Mouse (Mus musculus) limb, embryonic 13.5 days (tissue): ENCODE results near the gene Ccnh. TPM values are rescaled to one million over a fixed set of nuclear protein-coding genes. Genes with fewer than 3 reads are reported as not detected.

Source experiments
- ATAC-seq: fragments of 200-750 bp; cut with Nextera tagmentation; 2 replicates; pipeline ENCODE4 v1.8.0; 2017; ENCODE audit warnings: low read depth, moderate number of reproducible peaks, moderate TSS enrichment; ENCODE audit not compliant: low FRiP score
- H3K27ac ChIP-seq: fragments of 300-500 bp; sonication (generic); 2 replicates; pipeline ENCODE4 v1.5.1; 2015; ENCODE audit warnings: inconsistent platforms, mild to moderate bottlenecking, moderate library complexity
- H3K27me3 ChIP-seq: fragments of 300-500 bp; sonication (generic); 2 replicates; pipeline ENCODE4 v1.6.1; 2015; ENCODE audit warnings: mild to moderate bottlenecking, inconsistent platforms
- H3K36me3 ChIP-seq: fragments of 300-500 bp; sonication (generic); 2 replicates; pipeline ENCODE4 v1.6.1; 2015; ENCODE audit warnings: inconsistent platforms, mild to moderate bottlenecking, moderate library complexity
- H3K4me1 ChIP-seq: fragments of 300-500 bp; sonication (generic); 2 replicates; pipeline ENCODE4 v1.6.1; 2015; ENCODE audit warnings: inconsistent platforms
- H3K4me2 ChIP-seq: fragments of 300-500 bp; sonication (generic); replicated peaks from 2 replicates; pipeline ENCODE4 v1.6.1; 2015; ENCODE audit warnings: inconsistent platforms, mild to moderate bottlenecking, moderate library complexity
- H3K4me3 ChIP-seq: fragments of 300-500 bp; sonication (generic); 2 replicates; pipeline ENCODE4 v1.5.1; 2015; ENCODE audit warnings: moderate library complexity, mild to moderate bottlenecking, inconsistent platforms
- H3K9ac ChIP-seq: fragments of 300-500 bp; sonication (generic); 2 replicates; pipeline ENCODE4 v1.6.1; 2015; ENCODE audit warnings: mild to moderate bottlenecking, inconsistent platforms
- H3K9me3 ChIP-seq: fragments of 300-500 bp; sonication (generic); 2 replicates; pipeline ENCODE4 v1.6.1; 2016; ENCODE audit warnings: inconsistent platforms
- WGBS: fragments of 180-500 bp; shearing (Covaris S2); methylation state at CpG from one replicate; pipeline ENCODE4 v1.1.7; 2015; 5-methylcytosine and 5-hydroxymethylcytosine counted together
- polyA plus RNA-seq: library from polyadenylated mRNA; unstranded; fragments of >200 nt; fragmentation: Nextera tagmentation; extraction: Ambion mirVana; gene quantifications from 2 replicates; pipeline ENCODE4 v1.2.1, GENCODE M21; 2015

Ccnh gene
- polyA plus RNA-seq, 1 experiment from 2014 or later, result 100 TPM

GRCm38 (mm10) chr13:85238760-85239159 lies 49.6 kb downstream of the Ccnh start:
- no peak for ATAC-seq
- Histone ChIP-seq H3K9ac (no peak overlapping the region), H3K4me1 (no peaks in the 10 kb centered on the region), H3K27ac (no peak overlapping the region), H3K27me3 (no peaks in the 10 kb centered on the region), H3K4me3 (no peak overlapping the region), H3K36me3 (peaks cover 20% of the 10 kb centered on the region), H3K9me3 (no peaks in the 10 kb centered on the region), H3K4me2 (no peak overlapping the region)
- WGBS, result 84% methylated on average over 7 of the region's 7 CpGs

Other genes starting within 250 kb of the Ccnh start
- gene Rasa1, start 99.7 kb downstream of the Ccnh start, polyA plus RNA-seq, result 55.6 and 58.0 TPM in 2 replicates